Mouse (Mus musculus): ENCODE data around the gene Ager. TPM values are rescaled to one million over a fixed set of nuclear protein-coding genes. Genes with fewer than 3 reads are reported as not detected.

Gene Ager
- polyA plus RNA-seq, 1 experiment from 2014 or later: 2.3 TPM

DNA sequence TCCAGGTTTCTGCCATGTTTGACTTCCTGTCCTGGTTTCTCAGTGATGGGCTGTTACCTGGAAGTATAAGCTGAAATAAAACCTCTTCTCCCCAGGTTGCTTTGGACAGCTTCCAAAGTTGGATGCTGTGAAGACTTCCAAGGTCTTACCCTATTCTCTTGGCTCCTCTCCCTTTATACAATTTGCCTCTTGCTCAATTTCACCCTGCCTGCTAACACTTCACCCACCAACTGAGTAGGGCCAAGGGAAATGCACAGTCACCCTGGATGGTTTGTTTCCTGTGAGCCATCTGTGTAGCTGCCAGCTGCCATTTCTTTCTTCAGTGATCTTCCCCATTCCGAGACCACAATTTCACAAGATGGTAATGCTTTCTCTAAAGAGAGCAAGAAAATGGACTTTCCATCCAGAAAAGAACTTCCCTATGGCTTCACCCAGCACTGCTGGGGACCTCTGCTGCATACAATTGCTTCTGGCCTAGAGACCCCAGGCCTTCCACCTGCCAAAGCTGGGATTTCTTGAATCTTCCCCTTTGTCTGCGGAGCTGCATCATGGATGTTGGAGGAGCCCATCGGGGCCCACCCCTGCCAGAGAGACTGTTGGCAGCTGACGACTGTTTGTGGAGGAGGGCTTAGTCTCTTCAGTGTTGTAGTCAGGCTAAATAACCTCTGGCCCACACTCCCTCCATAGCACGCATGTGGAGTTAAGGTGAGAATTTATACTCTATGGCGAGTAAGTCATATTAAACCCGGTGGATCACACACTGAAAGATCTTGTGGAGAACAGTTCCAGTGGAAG, 42.0 kb downstream of the Ager start:
- WGBS: 77% methylated on average over 7 of the region's 7 CpGs
- peaks cover 14% of the 10 kb centered on the region; the same call in 1 of the 2 replicates for H3K4me1 ChIP-seq (ENCODE audit: control insufficient read depth, insufficient read depth, low read length)

GRCm38 (mm10) chr17:34640778-34641601, 43.3 kb downstream of the Ager start:
- 10% methylated on average over 11 of the region's 11 CpGs for WGBS
- no peaks in the 10 kb centered on the region for H3K27me3 ChIP-seq (replicated peaks; ENCODE audit: control insufficient read depth, insufficient read depth, low read length)
- no peaks in the 10 kb centered on the region for H3K36me3 ChIP-seq (ENCODE audit: control insufficient read depth, insufficient read depth, low read length)
- peak overlapping the region; percentile 50 for H3K9ac ChIP-seq (ENCODE audit: low read depth, low read length)
- no peak overlapping the region for H3K4me3 ChIP-seq (ENCODE audit: low read depth, low read length)
- H3K4me1 ChIP-seq (ENCODE audit: control insufficient read depth, insufficient read depth, low read length): peaks cover 21% of the 10 kb centered on the region
- H3K27ac ChIP-seq (replicated peaks; ENCODE audit: low read depth, low read length): peak overlapping the region; percentile 81
- ATAC-seq (ENCODE audit: low read depth) (peak; percentile 56), DNase-seq (ENCODE audit: low spot score) (peak; percentile 84)
- H3K4me2 ChIP-seq (ENCODE audit: low read depth, low read length): peak overlapping the region; percentile 28; the same call in 1 of the 2 replicates
- no peaks in the 10 kb centered on the region for H3K9me3 ChIP-seq (ENCODE audit: control insufficient read depth, low read length)

More for the DNA sequence above, 42.0 kb downstream of the Ager start:
- Histone ChIP-seq H3K9me3 (ENCODE audit: control insufficient read depth, low read length) (no peaks in the 10 kb centered on the region), H3K9ac (ENCODE audit: low read depth, low read length) (no peak overlapping the region), H3K36me3 (ENCODE audit: control insufficient read depth, insufficient read depth, low read length) (no peaks in the 10 kb centered on the region), H3K27me3 (replicated peaks; ENCODE audit: control insufficient read depth, insufficient read depth, low read length) (no peaks in the 10 kb centered on the region), H3K4me3 (ENCODE audit: low read depth, low read length) (no peak overlapping the region), H3K4me2 (ENCODE audit: low read depth, low read length) (no peak overlapping the region), H3K27ac (replicated peaks; ENCODE audit: low read depth, low read length) (no peak overlapping the region)
- no peak for ATAC-seq (ENCODE audit: low read depth)
- DNase-seq (ENCODE audit: low spot score): no peak

GRCm38 (mm10) chr17:34641945-34642344, 44.3 kb downstream of the Ager start:
- Histone ChIP-seq H3K36me3 (ENCODE audit: control insufficient read depth, insufficient read depth, low read length) (no peaks in the 10 kb centered on the region), H3K9ac (ENCODE audit: low read depth, low read length) (no peak overlapping the region), H3K27ac (replicated peaks; ENCODE audit: low read depth, low read length) (no peak overlapping the region; the same call in 1 of the 2 replicates), H3K4me1 (ENCODE audit: control insufficient read depth, insufficient read depth, low read length) (peaks cover 26% of the 10 kb centered on the region), H3K9me3 (ENCODE audit: control insufficient read depth, low read length) (no peaks in the 10 kb centered on the region), H3K27me3 (replicated peaks; ENCODE audit: control insufficient read depth, insufficient read depth, low read length) (no peaks in the 10 kb centered on the region), H3K4me2 (ENCODE audit: low read depth, low read length) (no peak overlapping the region), H3K4me3 (ENCODE audit: low read depth, low read length) (no peak overlapping the region)
- 41% methylated on average over 3 of the region's 3 CpGs for WGBS
- ATAC-seq (ENCODE audit: low read depth): no peak
- no peak for DNase-seq (ENCODE audit: low spot score)

- peaks cover 32% of the 10 kb centered on the region for H3K4me1 ChIP-seq (ENCODE audit: control insufficient read depth, insufficient read depth, low read length)
- WGBS: 88% methylated on average over 4 of the region's 4 CpGs
- no peak overlapping the region for H3K4me3 ChIP-seq (ENCODE audit: low read depth, low read length)
- DNase-seq (ENCODE audit: low spot score): no peak
- H3K9me3 ChIP-seq (ENCODE audit: control insufficient read depth, low read length): no peaks in the 10 kb centered on the region
- no peaks in the 10 kb centered on the region for H3K36me3 ChIP-seq (ENCODE audit: control insufficient read depth, insufficient read depth, low read length)
- H3K4me2 ChIP-seq (ENCODE audit: low read depth, low read length): no peak overlapping the region
- no peak overlapping the region for H3K27ac ChIP-seq (replicated peaks; ENCODE audit: low read depth, low read length)
- no peak overlapping the region for H3K9ac ChIP-seq (ENCODE audit: low read depth, low read length)
- H3K27me3 ChIP-seq (replicated peaks; ENCODE audit: control insufficient read depth, insufficient read depth, low read length): no peaks in the 10 kb centered on the region
- no peak for ATAC-seq (ENCODE audit: low read depth)
Observed at GRCm38 (mm10) chr17:34643379-34643778, 45.7 kb downstream of the Ager start.

DNA sequence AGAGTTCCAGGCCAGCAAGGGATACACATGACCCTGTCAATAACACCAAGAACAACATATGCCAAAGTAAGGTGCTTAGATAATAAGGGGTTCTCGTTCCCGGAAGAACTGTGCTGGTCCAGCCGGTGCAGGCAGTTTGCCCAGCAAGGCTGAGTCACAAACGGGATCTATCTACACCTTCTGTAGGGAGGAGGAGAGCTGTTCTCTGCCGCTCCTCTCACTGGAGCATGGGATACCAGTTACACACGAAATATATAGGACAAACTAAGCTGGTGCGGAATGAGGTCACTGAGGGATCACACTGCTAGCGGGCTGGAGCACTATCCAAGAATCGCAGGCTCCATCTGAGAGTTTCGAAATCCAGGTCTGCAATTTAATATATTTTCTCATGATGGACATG, 46.3 kb downstream of the Ager start:
- Histone ChIP-seq H3K27me3 (replicated peaks; ENCODE audit: control insufficient read depth, insufficient read depth, low read length) (no peaks in the 10 kb centered on the region), H3K9me3 (ENCODE audit: control insufficient read depth, low read length) (no peaks in the 10 kb centered on the region), H3K27ac (replicated peaks; ENCODE audit: low read depth, low read length) (no peak overlapping the region), H3K36me3 (ENCODE audit: control insufficient read depth, insufficient read depth, low read length) (0 out of 2 replicates have a peak, but pooled peaks cover under 1% of the 10 kb centered on the region), H3K9ac (ENCODE audit: low read depth, low read length) (no peak overlapping the region), H3K4me3 (ENCODE audit: low read depth, low read length) (no peak overlapping the region), H3K4me1 (ENCODE audit: control insufficient read depth, insufficient read depth, low read length) (peaks cover 32% of the 10 kb centered on the region), H3K4me2 (ENCODE audit: low read depth, low read length) (no peak overlapping the region)
- ATAC-seq (ENCODE audit: low read depth) (no peak), DNase-seq (ENCODE audit: low spot score) (no peak)
- WGBS: 81% methylated on average over 10 of the region's 10 CpGs

DNA sequence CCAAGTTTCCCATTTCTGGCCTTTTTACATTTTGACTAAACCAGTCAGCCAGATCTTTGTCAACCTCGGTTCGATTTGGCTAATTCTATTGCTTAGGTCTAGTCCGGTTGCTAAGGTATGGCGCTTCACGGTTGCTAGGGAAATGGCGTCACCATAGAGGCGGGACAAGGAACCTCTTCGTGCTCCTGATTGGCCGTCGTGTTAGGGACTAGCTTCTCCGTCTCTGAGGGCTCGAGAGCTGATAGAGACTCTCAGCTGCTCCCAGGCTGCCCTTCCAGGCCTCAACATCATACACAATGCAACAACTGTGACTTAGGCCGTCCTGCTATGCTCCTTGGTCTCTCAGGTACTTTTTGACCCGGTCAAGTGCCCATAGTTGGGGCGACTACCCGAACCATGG, 46.9 kb downstream of the Ager start, which contains the start of gene Fkbpl:
Fkbpl (plus strand) TSS at position 157 of the 400 bp plus-strand sequence.
- H3K36me3 ChIP-seq (ENCODE audit: control insufficient read depth, insufficient read depth, low read length): 0 out of 2 replicates have a peak, but pooled peaks cover 6% of the 10 kb centered on the region
- H3K27ac ChIP-seq (replicated peaks; ENCODE audit: low read depth, low read length): peak within 1 kb of the TSS; percentile 64
- peak within 1 kb of the TSS; percentile 71 for H3K9ac ChIP-seq (ENCODE audit: low read depth, low read length)
- under 1% methylated on average over 16 of the region's 16 CpGs for WGBS
- DNase-seq (ENCODE audit: low spot score): peak; percentile 98
- H3K4me2 ChIP-seq (ENCODE audit: low read depth, low read length): peak within 1 kb of the TSS; percentile 69
- H3K4me3 ChIP-seq (ENCODE audit: low read depth, low read length): peak within 1 kb of the TSS; percentile 64
- ATAC-seq (ENCODE audit: low read depth): peak; percentile 80
- no peaks in the 10 kb centered on the region for H3K9me3 ChIP-seq (ENCODE audit: control insufficient read depth, low read length)
- H3K27me3 ChIP-seq (replicated peaks; ENCODE audit: control insufficient read depth, insufficient read depth, low read length): no peaks in the 10 kb centered on the region
- H3K4me1 ChIP-seq (ENCODE audit: control insufficient read depth, insufficient read depth, low read length): peaks cover 32% of the 10 kb centered on the region

DNA sequence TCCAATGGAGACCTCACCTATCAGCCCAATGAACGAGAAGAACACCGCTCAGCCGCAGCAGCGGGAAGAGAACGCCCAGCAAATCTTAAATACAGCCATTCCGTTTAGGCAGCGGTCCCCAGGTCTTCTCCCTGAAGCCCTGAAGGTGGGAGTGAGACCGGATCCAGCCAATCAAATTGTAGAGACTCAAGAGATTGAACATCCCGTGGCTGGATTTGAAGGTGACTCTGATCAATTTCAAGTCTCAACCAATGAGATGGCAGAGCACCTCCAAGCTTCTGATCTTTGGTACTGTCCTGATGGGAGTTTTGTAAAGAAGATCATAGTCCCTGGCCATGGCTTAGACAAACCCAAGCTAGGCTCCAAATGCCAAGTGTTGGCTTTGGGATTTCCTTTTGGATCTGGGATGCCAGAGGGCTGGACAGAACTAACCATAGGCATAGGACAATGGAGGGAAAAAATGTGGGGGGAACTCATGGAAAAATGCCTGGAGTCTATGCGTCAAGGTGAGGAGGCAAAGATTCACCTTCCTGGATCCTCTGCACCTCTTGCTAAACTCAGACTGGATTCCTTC, 47.7 kb downstream of the Ager start:
- H3K27ac ChIP-seq (replicated peaks; ENCODE audit: low read depth, low read length): peak overlapping the region; percentile 64
- WGBS: 49% methylated on average over 10 of the region's 10 CpGs
- no peaks in the 10 kb centered on the region for H3K27me3 ChIP-seq (replicated peaks; ENCODE audit: control insufficient read depth, insufficient read depth, low read length)

GRCm38 (mm10) chr17:34645831-34646511, 48.3 kb downstream of the Ager start:
- WGBS: 90% methylated on average over 30 of the region's 30 CpGs
- peak overlapping the region; percentile 25; the same call in 1 of the 2 replicates for H3K4me2 ChIP-seq (ENCODE audit: low read depth, low read length)
- no peak overlapping the region for H3K27ac ChIP-seq (replicated peaks; ENCODE audit: low read depth, low read length)

More for the DNA sequence above, 47.7 kb downstream of the Ager start:
- Histone ChIP-seq H3K9me3 (ENCODE audit: control insufficient read depth, low read length) (no peaks in the 10 kb centered on the region), H3K9ac (ENCODE audit: low read depth, low read length) (peak overlapping the region; percentile 71), H3K36me3 (ENCODE audit: control insufficient read depth, insufficient read depth, low read length) (peaks cover 10% of the 10 kb centered on the region), H3K4me2 (ENCODE audit: low read depth, low read length) (peak overlapping the region; percentile 69), H3K4me1 (ENCODE audit: control insufficient read depth, insufficient read depth, low read length) (peaks cover 29% of the 10 kb centered on the region), H3K4me3 (ENCODE audit: low read depth, low read length) (peak overlapping the region; percentile 64)
- ATAC-seq (ENCODE audit: low read depth): no peak
- no peak for DNase-seq (ENCODE audit: low spot score)

More at GRCm38 (mm10) chr17:34645831-34646511, 48.3 kb downstream of the Ager start:
- Histone ChIP-seq H3K4me3 (ENCODE audit: low read depth, low read length) (no peak overlapping the region), H3K4me1 (ENCODE audit: control insufficient read depth, insufficient read depth, low read length) (peaks cover 23% of the 10 kb centered on the region), H3K27me3 (replicated peaks; ENCODE audit: control insufficient read depth, insufficient read depth, low read length) (no peaks in the 10 kb centered on the region), H3K36me3 (ENCODE audit: control insufficient read depth, insufficient read depth, low read length) (peaks cover 16% of the 10 kb centered on the region), H3K9ac (ENCODE audit: low read depth, low read length) (no peak overlapping the region), H3K9me3 (ENCODE audit: control insufficient read depth, low read length) (no peaks in the 10 kb centered on the region)
- no peak for ATAC-seq (ENCODE audit: low read depth)
- no peak for DNase-seq (ENCODE audit: low spot score)
